Mouse (Mus musculus): ENCODE data around the gene Fgf18.

DNA sequence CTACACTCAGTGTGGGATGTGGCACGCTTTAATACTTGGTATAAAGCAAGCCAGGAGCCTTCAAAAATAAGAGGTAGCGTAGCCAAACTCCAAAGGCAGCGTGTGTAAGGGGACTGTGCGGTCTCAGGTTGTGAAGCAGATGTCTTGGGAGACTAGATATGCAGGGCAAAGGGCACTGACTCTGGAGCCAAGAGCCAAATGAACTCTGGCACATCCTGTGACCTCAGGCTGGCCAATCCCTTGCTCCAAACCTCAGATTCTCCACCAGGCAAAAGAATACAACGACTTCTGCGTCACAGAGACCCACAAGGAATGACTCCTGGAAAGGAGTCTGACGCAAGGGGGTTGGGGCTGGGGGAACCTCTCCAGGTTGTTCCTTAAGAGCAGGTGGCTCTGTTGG is 28.1 kb downstream of the Fgf18 start:
- TF ChIP-seq HCFC1 (IDR thresholded peaks at IDR 0.05; ENCODE audit: low read depth, low read length): no peak
- TF ChIP-seq POLR2A (IDR thresholded peaks at IDR 0.05; ENCODE audit: low read depth, low read length): no peak
- no peak for TF ChIP-seq SIN3A (IDR thresholded peaks at IDR 0.05; ENCODE audit: low read length)
- TF ChIP-seq CTCF (conservative IDR thresholded peaks at IDR 0.05 in 1 of 2, IDR thresholded peaks at IDR 0.05 in 1 of 2; ENCODE audit: low read depth in 2 of 2, low read length in 2 of 2): no peak
- TF ChIP-seq E2F4 (IDR thresholded peaks at IDR 0.05; ENCODE audit: insufficient replicate concordance, low read depth, low read length): no peak
- no peak for TF ChIP-seq CHD2 (IDR thresholded peaks at IDR 0.05; ENCODE audit: low read length)
- no peak for TF ChIP-seq MAX (IDR thresholded peaks at IDR 0.05; ENCODE audit: low read length)
- no peak for TF ChIP-seq MXI1 (IDR thresholded peaks at IDR 0.05; ENCODE audit: low read depth, low read length)
- TF ChIP-seq ZNF384 (IDR thresholded peaks at IDR 0.05; ENCODE audit: low read depth, low read length): no peak
- no peak for TF ChIP-seq KAT2A (IDR thresholded peaks at IDR 0.05; ENCODE audit: insufficient replicate concordance, low read length)
